Mouse (Mus musculus): ENCODE results near the gene Mlec. TPM values are rescaled to one million over a fixed set of nuclear protein-coding genes. Genes with fewer than 3 reads are reported as not detected.

Gene Mlec
- polyA plus RNA-seq, 1 experiment from 2014 or later, result 36.6 TPM

DNA sequence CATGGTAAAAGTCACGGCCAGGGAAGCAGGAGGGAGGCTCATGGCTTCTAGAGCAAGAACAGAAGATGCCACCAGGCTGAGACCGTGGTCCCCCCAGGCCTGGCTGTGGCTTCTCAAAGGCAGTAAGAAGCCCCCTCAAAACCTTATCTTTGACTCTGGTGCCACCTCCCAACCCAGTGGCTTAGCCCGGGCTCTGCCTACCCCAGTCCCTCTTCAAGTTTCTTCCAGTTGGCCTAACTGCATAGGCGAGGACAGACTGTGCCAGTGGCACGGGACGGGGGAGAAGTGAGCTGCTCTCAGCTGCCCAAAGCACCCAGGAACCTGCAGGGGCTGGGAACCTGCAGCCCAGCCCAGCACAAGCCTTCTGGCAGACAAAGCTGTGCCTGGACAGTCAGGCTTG lies 33.3 kb downstream of the Mlec start:
- ATAC-seq (replicated peaks; ENCODE audit: insufficient number of reproducible peaks, low FRiP score, low TSS enrichment, low read depth) (no peak), DNase-seq (ENCODE audit: low spot score) (no peak)
- Histone ChIP-seq H3K4me1 (ENCODE audit: control insufficient read depth, insufficient read depth, low read length) (no peaks in the 10 kb centered on the region), H3K9ac (replicated peaks; ENCODE audit: low read length) (no peak overlapping the region), H3K36me3 (replicated peaks; ENCODE audit: control insufficient read depth, insufficient read depth, low read depth, low read length) (peaks cover 4% of the 10 kb centered on the region), H3K27me3 (ENCODE audit: control insufficient read depth, insufficient read depth, low read length) (no peaks in the 10 kb centered on the region), H3K27ac (replicated peaks; ENCODE audit: low read depth, low read length) (no peak overlapping the region), H3K4me3 (ENCODE audit: low read depth, low read length) (no peak overlapping the region), H3K9me3 (replicated peaks; ENCODE audit: control insufficient read depth, low read length) (no peaks in the 10 kb centered on the region), H3K4me2 (ENCODE audit: low read depth, low read length) (no peak overlapping the region)
- 94% methylated on average over 6 of the region's 6 CpGs for WGBS

DNA sequence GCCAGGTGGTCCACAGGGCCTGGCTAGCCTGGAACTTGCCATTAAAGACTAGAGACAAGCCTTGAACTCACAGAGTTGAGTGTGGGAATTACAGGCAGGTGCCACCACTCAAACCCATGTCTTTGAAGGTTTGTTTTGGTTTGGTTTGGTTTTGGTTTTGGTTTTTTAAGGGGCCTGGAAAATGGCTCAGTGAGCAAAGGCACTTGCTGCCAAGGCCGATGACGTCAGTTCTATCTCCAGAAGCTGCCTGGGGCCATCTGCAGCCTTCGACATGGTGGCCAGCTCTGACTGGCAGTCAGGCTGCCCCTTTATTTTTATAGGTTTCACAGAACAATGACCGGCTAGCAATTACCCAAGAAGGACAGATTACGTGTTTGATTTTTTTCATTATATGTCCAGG lies 37.0 kb downstream of the Mlec start:
- Histone ChIP-seq H3K36me3 (replicated peaks; ENCODE audit: control insufficient read depth, insufficient read depth, low read depth, low read length) (peaks cover 3% of the 10 kb centered on the region), H3K27ac (replicated peaks; ENCODE audit: low read depth, low read length) (no peak overlapping the region), H3K9me3 (replicated peaks; ENCODE audit: control insufficient read depth, low read length) (no peaks in the 10 kb centered on the region), H3K27me3 (ENCODE audit: control insufficient read depth, insufficient read depth, low read length) (no peaks in the 10 kb centered on the region), H3K4me2 (ENCODE audit: low read depth, low read length) (no peak overlapping the region), H3K9ac (replicated peaks; ENCODE audit: low read length) (no peak overlapping the region), H3K4me3 (ENCODE audit: low read depth, low read length) (no peak overlapping the region), H3K4me1 (ENCODE audit: control insufficient read depth, insufficient read depth, low read length) (no peaks in the 10 kb centered on the region)
- 72% methylated on average over 5 of the region's 5 CpGs for WGBS
- no peak for ATAC-seq (replicated peaks; ENCODE audit: insufficient number of reproducible peaks, low FRiP score, low TSS enrichment, low read depth)
- DNase-seq (ENCODE audit: low spot score), result no peak

DNA sequence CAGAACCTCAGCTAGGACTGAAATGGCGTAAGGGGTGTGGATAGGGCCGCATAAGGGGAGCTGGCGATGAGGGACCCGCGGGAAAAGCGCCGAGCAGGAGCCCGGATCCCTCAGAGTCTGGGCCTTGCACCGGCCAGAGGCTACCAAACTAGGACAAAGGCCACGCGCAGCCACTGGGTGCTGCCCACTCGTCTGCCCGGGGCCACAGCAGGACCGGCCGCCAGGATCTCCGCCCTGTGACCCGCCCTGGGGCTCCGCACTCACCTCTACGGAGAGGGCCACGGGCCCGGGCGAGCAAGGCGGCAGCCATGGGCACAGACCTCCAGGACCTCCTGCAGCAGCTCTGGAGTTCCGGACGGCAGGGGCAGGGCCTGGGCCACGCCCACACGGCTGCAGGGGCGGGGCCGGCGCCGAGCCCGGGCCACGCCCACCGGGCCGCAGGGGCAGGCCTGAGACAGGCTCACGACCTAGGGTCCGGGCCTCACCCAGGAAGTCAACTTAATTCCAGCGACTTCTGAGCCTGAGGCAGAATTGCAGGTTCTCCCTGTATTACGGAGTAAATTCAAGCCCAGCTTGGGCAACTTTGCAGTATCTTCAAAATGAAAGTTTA lies 38.9 kb downstream of the Mlec start, which contains the start of gene Acads:
TSS of gene Acads (minus strand) at position 386 of the 610 bp plus-strand sequence.
- H3K27ac ChIP-seq (replicated peaks; ENCODE audit: low read depth, low read length), result peak within 1 kb of the TSS; percentile 38; the same call in 1 of the 2 replicates
- under 1% methylated on average over 39 of the region's 39 CpGs for WGBS

DNA sequence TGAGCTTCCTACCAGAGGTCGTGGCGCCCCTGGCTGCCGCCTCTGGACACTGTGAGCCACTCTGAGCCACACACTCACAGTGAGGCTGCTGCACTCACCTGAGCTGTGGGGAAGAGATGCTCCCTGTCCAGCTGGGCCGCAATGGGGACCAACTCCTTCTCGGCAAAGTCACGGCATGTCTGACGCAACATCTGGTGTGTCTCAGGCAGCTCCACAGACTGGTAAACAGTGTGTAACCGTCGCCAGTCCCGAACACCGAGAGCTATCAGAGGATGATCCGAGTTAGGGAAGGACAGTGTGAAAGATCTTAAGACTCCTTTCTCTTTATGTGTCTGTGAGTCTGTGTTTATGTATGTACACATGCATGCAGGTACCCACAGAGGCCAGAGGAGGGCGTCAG lies 40.5 kb downstream of the Mlec start:
- H3K4me1 ChIP-seq (ENCODE audit: control insufficient read depth, insufficient read depth, low read length), result no peaks in the 10 kb centered on the region
- H3K27ac ChIP-seq (replicated peaks; ENCODE audit: low read depth, low read length), result no peak overlapping the region
- WGBS, result 94% methylated on average over 13 of the region's 13 CpGs
- H3K36me3 ChIP-seq (replicated peaks; ENCODE audit: control insufficient read depth, insufficient read depth, low read depth, low read length), result peaks cover 3% of the 10 kb centered on the region
- H3K27me3 ChIP-seq (ENCODE audit: control insufficient read depth, insufficient read depth, low read length), result no peaks in the 10 kb centered on the region
- no peak overlapping the region for H3K9ac ChIP-seq (replicated peaks; ENCODE audit: low read length)
- DNase-seq (ENCODE audit: low spot score) (no peak), ATAC-seq (replicated peaks; ENCODE audit: insufficient number of reproducible peaks, low FRiP score, low TSS enrichment, low read depth) (no peak)
- no peak overlapping the region for H3K4me2 ChIP-seq (ENCODE audit: low read depth, low read length)
- no peaks in the 10 kb centered on the region for H3K9me3 ChIP-seq (replicated peaks; ENCODE audit: control insufficient read depth, low read length)
- H3K4me3 ChIP-seq (ENCODE audit: low read depth, low read length), result no peak overlapping the region

More for the DNA sequence above, 38.9 kb downstream of the Mlec start, which contains the start of gene Acads:
- DNase-seq (ENCODE audit: low spot score) (peak; percentile 89), ATAC-seq (replicated peaks; ENCODE audit: insufficient number of reproducible peaks, low FRiP score, low TSS enrichment, low read depth) (peak; percentile 68)
- Histone ChIP-seq H3K4me3 (ENCODE audit: low read depth, low read length) (peak within 1 kb of the TSS; percentile 84), H3K27me3 (ENCODE audit: control insufficient read depth, insufficient read depth, low read length) (no peaks in the 10 kb centered on the region), H3K9me3 (replicated peaks; ENCODE audit: control insufficient read depth, low read length) (no peaks in the 10 kb centered on the region), H3K4me2 (ENCODE audit: low read depth, low read length) (peak within 1 kb of the TSS; percentile 82), H3K9ac (replicated peaks; ENCODE audit: low read length) (peak within 1 kb of the TSS; percentile 91), H3K36me3 (replicated peaks; ENCODE audit: control insufficient read depth, insufficient read depth, low read depth, low read length) (peaks cover 3% of the 10 kb centered on the region), H3K4me1 (ENCODE audit: control insufficient read depth, insufficient read depth, low read length) (no peaks in the 10 kb centered on the region)

DNA sequence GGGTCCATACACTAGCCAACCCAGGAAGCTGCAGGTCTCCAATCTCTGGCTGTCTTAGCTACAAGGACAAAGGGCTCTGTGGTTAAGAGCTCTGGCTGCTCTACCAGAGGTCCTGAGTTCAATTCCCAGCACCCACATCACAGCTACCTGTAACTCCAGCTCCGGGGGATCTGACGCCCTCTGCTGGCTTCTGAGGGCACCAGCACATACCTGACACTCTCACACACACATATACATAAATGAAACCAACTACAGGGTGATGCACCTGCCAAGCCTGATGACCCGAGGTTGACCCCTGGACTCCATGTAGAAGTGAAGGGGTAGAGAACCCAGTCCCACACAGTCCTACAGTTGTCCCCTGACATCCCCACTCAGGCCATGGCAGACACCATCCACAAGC lies 41.6 kb downstream of the Mlec start:
- no peak overlapping the region for H3K4me3 ChIP-seq (ENCODE audit: low read depth, low read length)
- H3K27ac ChIP-seq (replicated peaks; ENCODE audit: low read depth, low read length), result no peak overlapping the region
- H3K4me1 ChIP-seq (ENCODE audit: control insufficient read depth, insufficient read depth, low read length), result no peaks in the 10 kb centered on the region
- H3K4me2 ChIP-seq (ENCODE audit: low read depth, low read length), result no peak overlapping the region
- H3K9ac ChIP-seq (replicated peaks; ENCODE audit: low read length), result no peak overlapping the region
- peaks cover 3% of the 10 kb centered on the region for H3K36me3 ChIP-seq (replicated peaks; ENCODE audit: control insufficient read depth, insufficient read depth, low read depth, low read length)
- 88% methylated on average over 3 of the region's 3 CpGs for WGBS
- H3K27me3 ChIP-seq (ENCODE audit: control insufficient read depth, insufficient read depth, low read length), result no peaks in the 10 kb centered on the region
- H3K9me3 ChIP-seq (replicated peaks; ENCODE audit: control insufficient read depth, low read length), result no peaks in the 10 kb centered on the region
- DNase-seq (ENCODE audit: low spot score) (no peak), ATAC-seq (replicated peaks; ENCODE audit: insufficient number of reproducible peaks, low FRiP score, low TSS enrichment, low read depth) (no peak; the same call in 1 of the 2 replicates)

DNA sequence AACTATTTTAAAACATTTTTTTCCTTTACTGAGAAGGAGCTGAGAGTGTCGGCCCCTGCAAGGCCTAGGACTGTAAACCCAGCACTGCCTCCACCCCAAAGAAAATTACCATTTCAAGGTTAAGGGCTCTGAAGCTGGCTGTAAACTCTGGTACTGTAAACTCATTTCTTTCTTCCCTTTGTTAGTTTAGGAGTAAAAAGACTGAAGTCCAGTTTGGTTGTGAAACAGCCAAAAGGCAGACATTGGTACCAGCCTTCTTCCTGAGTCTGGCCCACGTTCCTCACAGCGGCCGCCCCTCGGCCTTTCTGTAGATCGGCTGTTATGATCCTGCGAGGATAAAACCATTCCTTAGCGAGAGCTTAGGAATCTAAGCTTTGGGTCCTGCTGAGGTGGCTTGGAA lies 43.5 kb downstream of the Mlec start:
- H3K36me3 ChIP-seq (replicated peaks; ENCODE audit: control insufficient read depth, insufficient read depth, low read depth, low read length), result peaks cover 3% of the 10 kb centered on the region
- ATAC-seq (replicated peaks; ENCODE audit: insufficient number of reproducible peaks, low FRiP score, low TSS enrichment, low read depth), result no peak

DNA sequence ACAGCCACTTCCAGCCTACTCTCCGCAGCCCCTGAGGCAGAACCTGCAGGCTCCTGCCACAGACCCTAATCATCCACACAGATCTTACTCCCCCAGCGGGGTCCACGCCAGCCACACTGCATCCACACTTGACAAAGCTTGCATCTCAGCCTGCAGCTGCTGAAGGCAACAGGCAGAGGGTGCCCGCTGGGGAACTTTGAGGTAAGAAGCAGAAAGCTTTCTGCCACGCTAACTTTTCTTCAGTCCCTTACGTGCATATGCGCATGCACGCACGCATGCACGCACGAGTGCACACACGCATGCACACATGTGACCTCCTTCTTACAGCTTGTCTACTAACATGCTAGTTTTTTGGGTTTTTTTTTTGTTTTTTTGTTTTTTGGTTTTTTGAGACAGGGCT lies 44.7 kb downstream of the Mlec start:
- 94% methylated on average over 12 of the region's 12 CpGs for WGBS
- Histone ChIP-seq H3K9me3 (replicated peaks; ENCODE audit: control insufficient read depth, low read length) (no peaks in the 10 kb centered on the region), H3K4me3 (ENCODE audit: low read depth, low read length) (no peak overlapping the region), H3K4me1 (ENCODE audit: control insufficient read depth, insufficient read depth, low read length) (no peaks in the 10 kb centered on the region), H3K4me2 (ENCODE audit: low read depth, low read length) (no peak overlapping the region), H3K36me3 (replicated peaks; ENCODE audit: control insufficient read depth, insufficient read depth, low read depth, low read length) (peaks cover 3% of the 10 kb centered on the region), H3K27me3 (ENCODE audit: control insufficient read depth, insufficient read depth, low read length) (no peaks in the 10 kb centered on the region), H3K9ac (replicated peaks; ENCODE audit: low read length) (no peak overlapping the region), H3K27ac (replicated peaks; ENCODE audit: low read depth, low read length) (no peak overlapping the region)
- no peak for DNase-seq (ENCODE audit: low spot score)
- ATAC-seq (replicated peaks; ENCODE audit: insufficient number of reproducible peaks, low FRiP score, low TSS enrichment, low read depth), result no peak

More for the DNA sequence above, 43.5 kb downstream of the Mlec start:
- H3K9ac ChIP-seq (replicated peaks; ENCODE audit: low read length), result no peak overlapping the region
- no peaks in the 10 kb centered on the region for H3K27me3 ChIP-seq (ENCODE audit: control insufficient read depth, insufficient read depth, low read length)
- WGBS, result 95% methylated on average over 8 of the region's 8 CpGs
- H3K4me3 ChIP-seq (ENCODE audit: low read depth, low read length), result no peak overlapping the region
- H3K4me1 ChIP-seq (ENCODE audit: control insufficient read depth, insufficient read depth, low read length), result no peaks in the 10 kb centered on the region
- no peak for DNase-seq (ENCODE audit: low spot score)
- no peak overlapping the region for H3K4me2 ChIP-seq (ENCODE audit: low read depth, low read length)
- no peaks in the 10 kb centered on the region for H3K9me3 ChIP-seq (replicated peaks; ENCODE audit: control insufficient read depth, low read length)
- no peak overlapping the region for H3K27ac ChIP-seq (replicated peaks; ENCODE audit: low read depth, low read length)

DNA sequence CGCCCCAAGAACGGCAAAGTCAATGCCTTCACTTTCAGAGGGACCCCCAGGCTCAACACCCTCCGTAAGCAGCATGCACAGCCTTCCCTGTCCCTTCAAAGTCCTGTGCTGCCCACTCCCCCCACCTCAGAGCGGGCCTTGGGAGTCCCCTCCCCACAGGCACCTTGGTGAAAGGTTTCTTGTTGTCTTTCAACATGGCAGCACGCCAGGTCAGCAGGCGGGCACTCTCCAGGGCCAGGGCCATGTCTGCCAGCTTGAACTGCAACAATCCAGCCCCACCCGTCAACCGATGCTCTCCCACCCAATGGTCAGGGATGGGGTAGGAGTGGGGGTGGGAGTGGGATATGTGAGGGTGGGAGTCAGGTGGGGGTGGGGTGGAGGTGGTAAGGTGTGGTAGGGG lies 46.8 kb downstream of the Mlec start:
- H3K9ac ChIP-seq (replicated peaks; ENCODE audit: low read length), result no peak overlapping the region
- ATAC-seq (replicated peaks; ENCODE audit: insufficient number of reproducible peaks, low FRiP score, low TSS enrichment, low read depth) (no peak), DNase-seq (ENCODE audit: low spot score) (no peak)
- WGBS, result 93% methylated on average over 8 of the region's 8 CpGs
- H3K9me3 ChIP-seq (replicated peaks; ENCODE audit: control insufficient read depth, low read length), result no peaks in the 10 kb centered on the region
- H3K36me3 ChIP-seq (replicated peaks; ENCODE audit: control insufficient read depth, insufficient read depth, low read depth, low read length), result no peaks in the 10 kb centered on the region; the same call in 1 of the 2 replicates
- no peak overlapping the region for H3K4me2 ChIP-seq (ENCODE audit: low read depth, low read length)
- H3K4me1 ChIP-seq (ENCODE audit: control insufficient read depth, insufficient read depth, low read length), result no peaks in the 10 kb centered on the region
- H3K27me3 ChIP-seq (ENCODE audit: control insufficient read depth, insufficient read depth, low read length), result no peaks in the 10 kb centered on the region
- no peak overlapping the region for H3K4me3 ChIP-seq (ENCODE audit: low read depth, low read length)
- H3K27ac ChIP-seq (replicated peaks; ENCODE audit: low read depth, low read length), result no peak overlapping the region
